Mouse (Mus musculus): Measurements from ENCODE around the gene Gm7849.
"Not testable (repeated sequence)": the region's sequence is repeated elsewhere in the genome, so short reads cannot be mapped to it uniquely, and the experiment has no call there.

Gene Gm7849

GRCm38 (mm10) chr8:21456460-21456859, at the start of gene Gm7849:
Gene Gm7849 (minus strand): TSS chr8:21456560.
- in situ Hi-C loops (cut with MseI, MboI) = not testable (repeated sequence)

DNA sequence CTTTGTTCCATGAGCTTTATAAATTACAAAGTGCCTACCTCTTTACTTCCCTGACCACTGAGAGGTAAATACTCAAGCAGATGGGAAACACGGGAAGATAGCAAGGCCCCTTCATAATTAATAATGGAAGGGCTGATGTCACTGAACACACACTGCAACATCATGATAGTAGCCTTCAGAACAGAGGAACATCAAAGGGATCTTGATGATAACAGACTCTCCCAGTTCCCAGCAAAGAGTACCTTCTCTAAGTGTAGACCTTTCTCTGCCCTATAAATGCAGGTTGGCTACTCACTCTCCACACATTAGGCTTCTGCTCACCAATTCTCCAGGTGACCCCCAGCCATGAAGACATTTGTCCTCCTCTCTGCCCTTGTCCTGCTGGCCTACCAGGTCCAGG, 29.2 kb downstream of the Gm7849 start, which contains the start of gene Defa36:
Defa36 (plus strand) TSS at position 301 of the 400 bp plus-strand sequence.
- in situ Hi-C loops (cut with MseI, MboI) = not testable (repeated sequence)
